Mouse (Mus musculus) testis, adult 2 months (tissue): ENCODE data around the gene Prps1.

Source experiments
- CTCF ChIP-seq: fragments of 200-500 bp; IDR thresholded peaks from 2 replicates; pipeline ENCODE4 v1.5.1; 2012; ENCODE audit warnings: low read depth, mild to moderate bottlenecking, inconsistent platforms, low read length, moderate library complexity; ENCODE audit not compliant: control insufficient read depth, insufficient read depth, insufficient replicate concordance
- POLR2A ChIP-seq: fragments of 200-500 bp; IDR thresholded peaks from 2 replicates; pipeline ENCODE4 v1.6.1; 2012; ENCODE audit warnings: low read depth, mild to moderate bottlenecking, inconsistent platforms, low read length, moderate library complexity; ENCODE audit not compliant: control insufficient read depth

DNA sequence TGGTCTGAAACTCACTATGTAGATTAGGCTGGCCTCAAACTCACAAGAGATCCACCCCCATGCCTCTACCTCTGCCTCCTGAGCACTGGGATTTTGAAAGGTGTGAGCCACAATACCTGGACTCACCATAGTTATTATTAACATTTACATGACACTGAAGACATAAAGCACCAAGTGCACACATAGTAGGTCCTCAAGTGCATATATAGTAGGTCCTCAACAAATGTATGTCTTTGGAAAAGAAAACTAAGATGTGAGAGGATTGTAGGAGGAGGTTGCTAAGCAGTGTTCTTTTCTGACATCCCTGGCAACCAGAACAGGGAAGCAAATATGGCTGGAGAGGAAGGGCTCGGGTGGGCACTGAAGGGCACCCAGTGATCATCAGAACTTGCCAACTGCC, 51.0 kb downstream of the Prps1 start:
- no peak for TF ChIP-seq POLR2A
- TF ChIP-seq CTCF = no peak
